Mouse (Mus musculus) midbrain, embryonic 13.5 days (tissue): Measurements from ENCODE around the gene Galnt4. TPM values are rescaled to one million over a fixed set of nuclear protein-coding genes. Genes with fewer than 3 reads are reported as not detected.

Experiments
- ATAC-seq: fragments of 200-750 bp; cut with Nextera tagmentation; 2 replicates; pipeline ENCODE4 v1.8.0; 2017; ENCODE audit warnings: mild to moderate bottlenecking, moderate TSS enrichment, moderate library complexity
- H3K27ac ChIP-seq: fragments of 300-500 bp; sonication (generic); 2 replicates; pipeline ENCODE4 v1.5.1; 2015; ENCODE audit warnings: inconsistent platforms, mild to moderate bottlenecking, moderate library complexity
- H3K27me3 ChIP-seq: fragments of 300-500 bp; sonication (generic); 2 replicates; pipeline ENCODE4 v1.6.1; 2015; ENCODE audit warnings: mild to moderate bottlenecking, inconsistent platforms
- H3K36me3 ChIP-seq: fragments of 300-500 bp; sonication (generic); 2 replicates; pipeline ENCODE4 v1.6.1; 2015; ENCODE audit warnings: mild to moderate bottlenecking, inconsistent platforms
- H3K4me1 ChIP-seq: fragments of 300-500 bp; sonication (generic); replicated peaks from 2 replicates; pipeline ENCODE4 v1.6.1; 2015; ENCODE audit warnings: inconsistent platforms
- H3K4me2 ChIP-seq: fragments of 300-500 bp; sonication (generic); replicated peaks from 2 replicates; pipeline ENCODE4 v1.6.1; 2015; ENCODE audit warnings: moderate library complexity, mild to moderate bottlenecking, inconsistent platforms
- H3K4me3 ChIP-seq: fragments of 300-500 bp; sonication (generic); replicated peaks from 2 replicates; pipeline ENCODE4 v1.5.1; 2015; ENCODE audit warnings: mild to moderate bottlenecking, inconsistent platforms
- H3K9ac ChIP-seq: fragments of 300-500 bp; sonication (generic); replicated peaks from 2 replicates; pipeline ENCODE4 v1.6.1; 2015; ENCODE audit warnings: mild to moderate bottlenecking, inconsistent platforms
- H3K9me3 ChIP-seq: fragments of 300-500 bp; sonication (generic); 2 replicates; pipeline ENCODE4 v1.6.1; 2016; ENCODE audit warnings: mild to moderate bottlenecking, inconsistent platforms
- WGBS: fragments of 180-500 bp; shearing (Covaris S2); methylation state at CpG from one replicate; pipeline ENCODE4 v1.1.7; 2015; 5-methylcytosine and 5-hydroxymethylcytosine counted together
- polyA plus RNA-seq: library from polyadenylated mRNA; unstranded; fragments of >200 nt; fragmentation: Nextera tagmentation; extraction: Ambion mirVana; gene quantifications from 2 replicates; pipeline ENCODE4 v1.2.1, GENCODE M21; 2015

Galnt4 gene
- polyA plus RNA-seq, 1 experiment from 2014 or later = 3.4 TPM

- H3K4me3 ChIP-seq = no peak overlapping the region
- H3K27ac ChIP-seq = no peak overlapping the region
- ATAC-seq = no peak
- 93% methylated on average over 2 of the region's 2 CpGs for WGBS
- no peaks in the 10 kb centered on the region for H3K4me1 ChIP-seq
- no peak overlapping the region for H3K4me2 ChIP-seq
- H3K9me3 ChIP-seq = no peaks in the 10 kb centered on the region
- no peaks in the 10 kb centered on the region for H3K36me3 ChIP-seq
- no peaks in the 10 kb centered on the region for H3K27me3 ChIP-seq
- no peak overlapping the region for H3K9ac ChIP-seq
Observed at GRCm38 (mm10) chr10:99093364-99093763, 14.6 kb upstream of the Galnt4 start.

- H3K9ac ChIP-seq = no peak overlapping the region
- H3K4me3 ChIP-seq = no peak overlapping the region
- H3K9me3 ChIP-seq = no peaks in the 10 kb centered on the region
- H3K4me2 ChIP-seq = no peak overlapping the region
- no peak for ATAC-seq
- H3K4me1 ChIP-seq = no peaks in the 10 kb centered on the region
- no peaks in the 10 kb centered on the region for H3K27me3 ChIP-seq
- 80% methylated on average over 2 of the region's 2 CpGs for WGBS
- H3K27ac ChIP-seq = no peak overlapping the region
- H3K36me3 ChIP-seq = no peaks in the 10 kb centered on the region
Observed at GRCm38 (mm10) chr10:99095114-99095513, 12.8 kb upstream of the Galnt4 start.

GRCm38 (mm10) chr10:99097374-99097773 lies 10.6 kb upstream of the Galnt4 start:
- H3K4me3 ChIP-seq = no peak overlapping the region
- no peak; the same call in 1 of the 2 replicates for ATAC-seq
- H3K4me2 ChIP-seq = no peak overlapping the region
- no peak overlapping the region for H3K27ac ChIP-seq
- H3K9me3 ChIP-seq = no peaks in the 10 kb centered on the region
- no peak overlapping the region for H3K9ac ChIP-seq
- no peaks in the 10 kb centered on the region for H3K4me1 ChIP-seq
- WGBS = 76% methylated on average over 10 of the region's 10 CpGs
- no peaks in the 10 kb centered on the region for H3K27me3 ChIP-seq
- no peaks in the 10 kb centered on the region for H3K36me3 ChIP-seq

GRCm38 (mm10) chr10:99105522-99105921 lies 2.4 kb upstream of the Galnt4 start:
- 84% methylated on average over 3 of the region's 3 CpGs for WGBS
- Histone ChIP-seq H3K9ac (no peak overlapping the region), H3K9me3 (no peaks in the 10 kb centered on the region), H3K27me3 (no peaks in the 10 kb centered on the region), H3K4me3 (no peak overlapping the region; the same call in 1 of the 2 replicates), H3K36me3 (peaks cover 13% of the 10 kb centered on the region), H3K27ac (no peak overlapping the region), H3K4me1 (peaks cover 33% of the 10 kb centered on the region), H3K4me2 (no peak overlapping the region)
- ATAC-seq = no peak

- WGBS = 31% methylated on average over 8 of the region's 8 CpGs
- Histone ChIP-seq H3K36me3 (peaks cover 20% of the 10 kb centered on the region), H3K4me1 (peaks cover 40% of the 10 kb centered on the region), H3K27ac (peak overlapping the region; percentile 91), H3K9ac (peak overlapping the region; percentile 84), H3K9me3 (no peaks in the 10 kb centered on the region), H3K4me2 (peak overlapping the region; percentile 76), H3K4me3 (peak overlapping the region; percentile 76), H3K27me3 (no peaks in the 10 kb centered on the region)
- ATAC-seq = peak; percentile 1; the same call in 1 of the 2 replicates
Observed at GRCm38 (mm10) chr10:99106311-99106702, 1.7 kb upstream of the Galnt4 start.

GRCm38 (mm10) chr10:99106703-99107631 lies 992 bp upstream of the Galnt4 start, which contains the start of gene Poc1b:
Poc1b (plus strand) TSS chr10:99107036.
- Histone ChIP-seq H3K4me1 (peaks cover 42% of the 10 kb centered on the region), H3K4me2 (peak within 1 kb of the TSS; percentile 76), H3K9me3 (no peaks in the 10 kb centered on the region), H3K9ac (peak within 1 kb of the TSS; percentile 84), H3K4me3 (peak within 1 kb of the TSS; percentile 76), H3K27me3 (no peaks in the 10 kb centered on the region), H3K36me3 (peaks cover 21% of the 10 kb centered on the region), H3K27ac (peak within 1 kb of the TSS; percentile 91)
- ATAC-seq = peak; percentile 97
- WGBS = under 1% methylated on average over 93 of the region's 106 CpGs

- 35% methylated on average over 12 of the region's 12 CpGs for WGBS
- Histone ChIP-seq H3K4me3 (peak overlapping the region; percentile 76), H3K9ac (peak overlapping the region; percentile 84), H3K36me3 (peaks cover 21% of the 10 kb centered on the region), H3K27ac (no peak overlapping the region), H3K27me3 (no peaks in the 10 kb centered on the region), H3K4me2 (peak overlapping the region; percentile 76), H3K4me1 (peaks cover 45% of the 10 kb centered on the region), H3K9me3 (no peaks in the 10 kb centered on the region)
- 0 out of 2 replicates have a peak, but pooled peaks have one; percentile 3 for ATAC-seq
Observed at GRCm38 (mm10) chr10:99108431-99108982, 548 bp downstream of the Galnt4 start.

- H3K9ac ChIP-seq = no peak overlapping the region
- H3K9me3 ChIP-seq = no peaks in the 10 kb centered on the region
- peaks cover 41% of the 10 kb centered on the region for H3K4me1 ChIP-seq
- no peak overlapping the region for H3K27ac ChIP-seq
- H3K4me3 ChIP-seq = no peak overlapping the region
- ATAC-seq = no peak
- 50% methylated on average over 3 of the region's 3 CpGs for whole genome bisulfite sequencing
- H3K36me3 ChIP-seq = peaks cover 21% of the 10 kb centered on the region
- no peaks in the 10 kb centered on the region for H3K27me3 ChIP-seq
- no peak overlapping the region for H3K4me2 ChIP-seq
Observed at GRCm38 (mm10) chr10:99113533-99113932, 5.6 kb downstream of the Galnt4 start.

GRCm38 (mm10) chr10:99114295-99114694 lies 6.3 kb downstream of the Galnt4 start:
- Histone ChIP-seq H3K9ac (no peak overlapping the region), H3K4me3 (no peak overlapping the region), H3K27me3 (no peaks in the 10 kb centered on the region), H3K27ac (no peak overlapping the region), H3K4me1 (peaks cover 33% of the 10 kb centered on the region), H3K4me2 (no peak overlapping the region), H3K36me3 (peaks cover 19% of the 10 kb centered on the region), H3K9me3 (no peaks in the 10 kb centered on the region)
- no peak for ATAC-seq
- WGBS = 86% methylated on average over 8 of the region's 8 CpGs

GRCm38 (mm10) chr10:99115471-99116236 lies 7.7 kb downstream of the Galnt4 start:
- H3K36me3 ChIP-seq = peaks cover 8% of the 10 kb centered on the region
- no peak overlapping the region for H3K4me3 ChIP-seq
- no peak overlapping the region for H3K27ac ChIP-seq
- no peak overlapping the region for H3K9ac ChIP-seq
- WGBS = 67% methylated on average over 18 of the region's 18 CpGs
- no peaks in the 10 kb centered on the region for H3K9me3 ChIP-seq
- no peak overlapping the region for H3K4me2 ChIP-seq
- H3K4me1 ChIP-seq = peaks cover 26% of the 10 kb centered on the region
- ATAC-seq = peak; percentile 35; the same call in 1 of the 2 replicates
- H3K27me3 ChIP-seq = no peaks in the 10 kb centered on the region

GRCm38 (mm10) chr10:99116237-99116632 lies 8.3 kb downstream of the Galnt4 start:
- peaks cover 2% of the 10 kb centered on the region for H3K36me3 ChIP-seq
- H3K4me2 ChIP-seq = no peak overlapping the region
- H3K27ac ChIP-seq = no peak overlapping the region
- no peak overlapping the region for H3K4me3 ChIP-seq
- peaks cover 20% of the 10 kb centered on the region for H3K4me1 ChIP-seq
- no peaks in the 10 kb centered on the region for H3K9me3 ChIP-seq
- 81% methylated on average over 8 of the region's 8 CpGs for WGBS
- H3K27me3 ChIP-seq = no peaks in the 10 kb centered on the region
- no peak overlapping the region for H3K9ac ChIP-seq
- no peak for ATAC-seq
